Mouse (Mus musculus) liver, embryonic 14.5 days (tissue): ENCODE data around the gene Hist3h2ba.

ENCODE experiments used
- CTCF ChIP-seq: IDR thresholded peaks from 2 replicates; pipeline ENCODE4 v1.5.1; 2016; ENCODE audit warnings: antibody characterized with exemption, low read depth, control low read depth
- EP300 ChIP-seq: IDR thresholded peaks from 2 replicates; pipeline ENCODE4 v1.6.1; 2016; ENCODE audit warnings: antibody characterized with exemption, low read depth

GRCm38 (mm10) chr11:58904410-58904718 lies 44.4 kb upstream of the Hist3h2ba start:
- TF ChIP-seq CTCF (no peak), EP300 (no peak)
